Mouse (Mus musculus) layer of hippocampus, postnatal 36 days (tissue): ENCODE results near the gene Ak1. TPM values are rescaled to one million over a fixed set of nuclear protein-coding genes. Genes with fewer than 3 reads are reported as not detected.
A peak's percentile ranks its signal among the peaks of the same experiment; 100 is the strongest.

Experiments used
- DNase-seq, 2 experiments: peaks; one replicate each; pipeline ENCODE4 v3.0.0; 2022
- total RNA-seq, 2 experiments: library from RNA; stranded (reverse); gene quantifications; 2 replicates each; pipeline ENCODE4 v1.2.3; 2021

Ak1 gene
- total RNA-seq, 2 experiments from 2014 or later, result 114 to 119 TPM

DNA sequence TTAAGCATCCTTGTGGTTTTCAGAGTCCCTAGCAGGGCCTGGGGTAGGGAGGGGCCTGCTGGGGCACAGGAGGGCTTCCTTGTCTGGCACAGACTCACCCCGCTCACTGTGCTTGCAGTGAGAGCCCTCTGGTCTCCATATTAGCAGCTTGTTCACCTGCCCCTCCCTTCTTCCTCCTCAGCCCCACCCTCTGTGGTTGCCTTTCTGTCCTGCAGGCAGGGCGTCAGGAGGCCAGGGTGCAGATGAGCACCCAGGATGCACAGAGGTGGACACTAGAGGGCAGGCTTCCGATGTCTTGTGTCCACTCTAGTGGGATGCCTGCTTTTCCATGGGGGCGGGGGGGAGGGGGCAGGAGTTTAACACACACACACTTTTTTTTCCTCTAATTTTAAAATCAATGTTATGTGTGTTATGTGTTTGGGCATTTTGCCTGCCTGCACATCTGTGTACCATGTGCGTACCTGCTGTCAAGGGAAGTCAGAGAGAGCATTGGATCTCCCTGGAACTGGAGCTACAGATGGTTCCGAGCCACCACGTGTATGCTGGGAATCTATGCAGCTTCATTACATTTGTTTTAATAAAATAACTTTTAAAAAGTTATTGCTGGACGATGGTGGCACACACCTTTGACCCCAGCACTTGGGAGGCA is 20.0 kb upstream of the Ak1 start:
- DNase-seq, result no peak

DNA sequence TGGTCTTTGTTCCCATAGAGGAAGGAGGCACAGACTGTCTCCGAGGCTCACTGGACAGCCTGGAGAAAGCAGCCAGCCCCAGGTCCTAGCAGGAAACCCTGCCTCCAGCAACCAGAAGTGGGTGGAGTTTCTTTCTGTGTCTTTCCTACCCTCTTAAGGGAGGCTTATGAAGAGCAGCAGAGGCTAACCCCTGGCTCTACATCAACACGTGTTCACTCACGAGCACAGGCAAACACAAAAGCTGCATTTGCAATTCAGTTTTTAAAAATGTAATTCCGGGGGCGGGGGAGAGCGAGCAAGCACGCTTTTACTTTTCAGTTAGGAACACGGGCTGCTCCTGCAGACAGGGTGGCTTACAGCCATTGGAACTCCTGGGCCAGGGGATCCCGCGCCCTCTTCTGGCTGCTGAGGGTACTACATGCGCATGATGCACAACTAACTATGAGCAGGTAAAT is 18.9 kb upstream of the Ak1 start:
- DNase-seq, result peak; percentile 84 to 85

- no peak for DNase-seq
Observed at GRCm38 (mm10) chr2:32604631-32605030, 16.9 kb upstream of the Ak1 start.

DNA sequence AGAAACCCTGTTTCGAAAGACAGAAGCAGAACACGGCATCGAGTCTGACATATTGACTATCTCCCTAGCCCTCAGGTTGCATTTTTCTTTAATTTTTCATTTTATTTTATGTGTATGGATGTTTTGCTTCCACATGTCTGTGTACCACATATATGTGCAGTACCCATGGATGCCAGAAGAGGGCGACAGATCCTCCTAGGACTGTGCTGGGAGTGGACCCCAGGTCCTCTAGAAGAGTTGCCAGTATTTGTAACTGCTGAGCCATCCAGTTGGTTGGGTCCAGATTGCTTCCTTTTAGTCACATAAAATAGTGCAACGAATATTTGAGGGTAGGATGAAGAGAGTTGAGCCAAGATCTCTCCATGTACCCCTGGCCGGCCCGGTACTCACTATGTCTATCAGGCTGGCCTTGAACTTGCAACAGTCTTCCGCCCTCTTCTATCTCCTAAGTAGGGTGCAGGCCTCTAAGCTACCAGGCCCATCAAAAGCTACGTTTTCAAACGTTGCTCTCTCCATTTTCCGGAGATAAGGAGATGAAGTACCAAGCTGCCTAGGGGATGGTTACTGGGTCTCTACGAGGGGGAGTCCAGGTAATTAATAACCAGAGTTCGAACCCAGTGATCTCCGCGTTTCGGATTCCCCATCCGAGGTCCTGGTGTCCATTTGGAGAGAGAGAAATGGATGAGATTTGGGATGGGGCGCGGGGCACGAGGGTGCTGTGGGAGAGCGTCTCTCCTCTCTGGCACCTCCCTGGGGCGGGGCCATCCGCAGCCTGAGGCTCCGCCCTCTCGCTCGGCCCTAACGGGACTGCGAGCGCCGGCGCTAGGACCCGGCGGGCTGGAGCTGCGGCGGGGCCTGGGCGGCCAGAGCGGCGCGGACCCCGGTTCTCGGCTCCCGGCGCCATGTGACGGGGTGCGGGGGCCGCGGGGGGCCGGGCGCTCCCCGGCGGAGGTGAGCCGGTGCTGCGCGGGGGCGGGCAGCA is 15.1 kb upstream of the Ak1 start:
- DNase-seq, result peak; percentile 80 to 82

- no peak for DNase-seq
Observed at GRCm38 (mm10) chr2:32607262-32607947, 14.2 kb upstream of the Ak1 start.

GRCm38 (mm10) chr2:32608141-32608777 is 13.3 kb upstream of the Ak1 start:
- peak in 1 of 2 experiments; percentile 54 for DNase-seq

DNA sequence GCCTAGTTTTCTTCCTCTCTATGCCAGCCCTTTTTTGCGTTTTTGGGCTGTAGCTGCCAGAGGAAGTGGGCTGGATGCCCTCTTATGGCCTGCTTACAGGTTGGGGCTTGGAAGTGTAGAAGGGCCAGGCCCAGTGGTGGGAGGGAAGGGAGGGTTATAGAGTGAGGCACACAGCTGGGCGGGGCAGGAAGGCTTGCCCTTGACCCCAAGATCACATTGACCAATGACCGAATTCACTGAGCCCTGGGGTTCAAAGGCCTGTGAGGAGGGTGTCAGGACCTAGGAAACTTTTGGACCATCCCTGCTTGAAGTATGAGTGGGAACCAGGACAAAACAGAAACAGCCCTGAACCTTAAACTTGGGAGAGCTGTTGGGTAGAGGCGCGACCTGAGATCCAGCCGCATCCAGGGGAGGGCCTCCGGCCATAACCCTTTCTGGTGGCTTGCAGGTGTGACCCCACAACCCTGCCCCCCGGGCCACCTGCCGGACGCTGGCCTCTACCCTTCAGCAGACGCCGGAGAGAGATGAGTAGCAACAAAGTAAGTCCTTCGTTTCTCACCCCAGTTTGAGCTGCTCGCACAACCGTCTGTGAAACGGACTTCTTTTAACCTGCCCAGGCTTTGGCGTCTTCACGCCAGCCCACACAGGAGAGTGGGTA is 12.7 kb upstream of the Ak1 start:
- DNase-seq, result no peak

GRCm38 (mm10) chr2:32610610-32611229 is 10.8 kb upstream of the Ak1 start:
- peak in 1 of 2 experiments; percentile 45 for DNase-seq

- DNase-seq, result no peak
Observed at GRCm38 (mm10) chr2:32612274-32612673, 9.3 kb upstream of the Ak1 start.

DNA sequence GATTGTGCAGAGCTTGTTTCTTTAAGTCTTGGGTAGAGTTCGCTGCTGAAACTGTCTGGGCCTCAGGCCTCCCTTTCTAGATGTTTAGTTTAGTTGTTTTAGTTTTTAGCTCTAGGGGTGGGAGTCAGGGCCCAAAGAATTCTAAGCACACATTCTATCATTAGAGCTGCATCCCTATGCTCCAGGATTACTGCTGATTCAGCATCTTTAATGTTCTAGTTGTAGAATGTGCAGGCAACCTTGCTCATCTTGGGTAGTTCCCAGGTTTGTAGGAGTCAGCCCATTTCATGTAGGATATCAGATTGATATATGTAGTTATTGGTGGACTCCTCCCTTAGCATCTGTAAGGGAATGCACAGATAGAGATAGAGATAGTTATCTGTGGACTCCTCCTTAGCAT is 4.4 kb upstream of the Ak1 start:
- no peak for DNase-seq

DNA sequence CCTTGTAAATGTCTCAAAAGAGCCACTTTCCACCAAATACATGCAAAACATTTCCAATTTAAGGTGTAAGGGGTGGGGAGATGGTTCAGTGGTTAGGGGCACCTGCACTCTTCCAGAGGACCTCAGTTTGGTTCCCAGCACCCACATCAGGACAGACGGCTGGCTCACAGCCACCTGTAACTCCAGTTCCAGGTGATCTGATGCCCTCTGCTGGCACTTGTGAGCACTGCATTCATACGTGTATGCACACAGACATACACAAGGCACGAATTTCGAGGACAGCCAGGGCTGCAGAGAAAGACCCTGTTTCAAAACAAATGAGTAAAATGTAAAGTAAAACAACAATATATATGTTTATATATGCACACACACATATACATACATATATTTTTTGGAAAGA is 4.0 kb upstream of the Ak1 start:
- DNase-seq, result no peak

DNA sequence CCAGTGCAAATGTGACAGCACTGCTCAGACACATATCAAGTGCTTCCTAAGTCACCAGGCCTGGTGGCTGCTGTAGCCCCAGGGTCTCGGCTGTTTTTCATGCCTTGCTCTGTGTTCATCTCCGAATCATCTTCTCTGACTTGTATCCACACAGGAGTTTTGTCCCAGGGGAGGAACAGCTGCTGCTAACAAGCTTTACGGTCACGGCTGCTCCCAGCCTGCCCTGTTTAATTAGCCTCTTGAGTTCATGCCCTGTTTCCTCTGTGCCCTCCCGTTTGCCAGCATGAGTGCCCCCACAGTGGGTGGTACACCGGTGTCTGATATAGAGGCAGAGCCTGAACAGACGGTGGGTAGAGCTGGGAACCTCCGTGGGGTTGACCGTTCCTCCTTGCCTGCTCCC is 3.5 kb upstream of the Ak1 start:
- DNase-seq, result no peak

DNA sequence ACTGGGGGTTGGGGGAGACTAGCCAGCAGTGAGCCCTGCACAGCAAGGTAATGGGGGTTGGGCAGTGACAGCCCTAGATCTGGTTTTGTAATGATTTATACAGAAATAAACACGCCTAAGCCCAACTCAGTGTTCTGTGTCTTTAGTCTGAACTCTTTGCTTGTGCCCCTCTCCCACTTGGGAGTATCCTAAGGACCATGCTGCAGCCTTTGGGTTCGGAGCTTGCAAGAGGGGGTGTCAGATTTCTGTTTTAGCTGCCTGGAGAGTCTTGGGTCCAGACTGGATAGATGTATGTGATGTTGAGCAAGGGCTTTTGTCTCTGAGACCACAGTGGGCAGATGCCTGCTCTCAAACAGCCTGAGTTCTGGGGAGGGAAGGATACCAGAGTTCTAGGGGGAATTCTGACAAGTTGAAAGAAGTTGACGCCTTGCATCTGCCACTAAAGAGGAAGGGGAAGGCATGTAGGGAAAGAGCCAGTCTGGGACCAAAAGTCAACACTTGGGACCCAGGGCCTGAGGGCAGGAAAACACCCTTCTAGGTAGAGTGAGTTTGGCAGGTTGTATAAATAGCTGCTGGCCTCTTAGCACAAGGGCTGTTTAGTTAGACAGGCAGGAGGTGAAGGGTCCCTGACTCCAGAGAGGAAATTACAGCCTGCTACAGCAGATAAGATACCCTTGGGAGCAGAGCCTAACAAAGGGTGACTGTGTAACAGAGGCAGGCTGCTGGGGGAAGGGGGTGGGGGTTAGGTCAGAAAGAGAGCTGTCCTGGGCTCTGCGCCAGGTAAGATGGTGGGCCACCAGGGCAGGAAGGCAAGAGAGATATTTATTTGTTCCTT is 659 bp upstream of the Ak1 start:
- no peak for DNase-seq

- no peak for DNase-seq
Observed at GRCm38 (mm10) chr2:32624111-32624748, 2.7 kb downstream of the Ak1 start.

- DNase-seq, result peak; percentile 87 to 89
Observed at GRCm38 (mm10) chr2:32625212-32625872, 3.8 kb downstream of the Ak1 start.

- DNase-seq, result peak in 1 of 2 experiments; percentile 53
Observed at GRCm38 (mm10) chr2:32625873-32626694, 4.5 kb downstream of the Ak1 start.

GRCm38 (mm10) chr2:32627266-32628043 is 5.9 kb downstream of the Ak1 start:
- DNase-seq, result no peak
